Mouse (Mus musculus) brown adipose tissue, adult 24 weeks (tissue): Measurements from ENCODE around the gene Adcy9. TPM values are rescaled to one million over a fixed set of nuclear protein-coding genes. Genes with fewer than 3 reads are reported as not detected.
"Not testable (repeated sequence)": the region's sequence is repeated elsewhere in the genome, so short reads cannot be mapped to it uniquely, and the experiment has no call there.

Experiments
- H3K27ac ChIP-seq: fragments of 200-500 bp; replicated peaks from 2 replicates; pipeline ENCODE4 v1.5.1; 2012; ENCODE audit warnings: low read depth, mild to moderate bottlenecking, low read length
- H3K4me1 ChIP-seq: fragments of 200-500 bp; 2 replicates; pipeline ENCODE4 v1.6.1; 2012; ENCODE audit warnings: low read length, mixed read lengths; ENCODE audit not compliant: control insufficient read depth, insufficient read depth, insufficient read length
- H3K4me3 ChIP-seq: fragments of 200-500 bp; 2 replicates; pipeline ENCODE4 v1.5.1; 2012; ENCODE audit warnings: low read depth, mild to moderate bottlenecking, low read length, moderate library complexity; ENCODE audit not compliant: insufficient read depth
- polyA plus RNA-seq: library from polyadenylated mRNA; stranded (reverse); fragments of >200 nt; gene quantifications from 2 replicates; pipeline ENCODE4 v1.2.4, GENCODE M21; 2012; ENCODE audit not compliant: missing spikeins, insufficient read depth, insufficient read length

Gene Adcy9
- polyA plus RNA-seq, 1 experiment = 6.3 TPM

DNA sequence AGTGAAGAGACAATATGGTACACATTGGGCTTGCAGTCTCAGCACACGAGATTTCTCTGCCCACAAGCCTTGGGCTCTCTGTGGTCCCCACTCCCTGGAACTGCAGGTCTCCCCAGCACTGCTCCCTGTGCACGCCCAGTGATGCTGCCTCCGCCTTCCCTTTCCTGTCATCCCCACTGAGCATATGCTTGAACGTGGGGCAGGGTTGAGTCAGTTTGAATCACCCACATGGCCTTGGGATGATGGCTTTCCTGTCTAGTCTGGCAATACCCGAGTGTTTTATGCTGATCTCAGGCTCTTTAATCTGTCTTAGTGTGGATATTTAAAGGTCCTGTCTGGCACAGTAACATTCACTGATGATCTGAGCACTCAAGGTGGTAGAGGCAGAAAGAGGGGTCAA, 154.9 kb downstream of the Adcy9 start:
- H3K4me3 ChIP-seq = no peak overlapping the region
- H3K4me1 ChIP-seq = no peaks in the 10 kb centered on the region
- no peak overlapping the region for H3K27ac ChIP-seq

DNA sequence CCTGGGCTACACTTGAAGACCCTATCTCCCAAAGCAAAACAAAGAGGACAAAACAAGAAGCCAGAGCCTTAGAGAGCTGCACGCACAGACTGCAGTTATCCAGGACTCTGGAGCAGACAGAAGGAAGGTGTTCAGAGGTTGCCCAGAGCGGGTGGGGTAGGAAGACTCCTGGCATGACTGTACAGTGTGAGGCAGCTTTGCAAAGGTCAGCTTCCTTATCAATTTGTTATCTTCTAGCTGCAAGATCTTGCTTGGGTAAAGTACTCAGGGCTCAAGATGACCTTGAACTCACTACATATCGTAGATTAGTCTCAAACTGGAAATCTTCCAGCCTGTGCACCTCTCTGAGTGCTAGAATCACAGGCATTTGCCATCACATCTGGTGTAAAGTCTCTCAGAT, 156.8 kb downstream of the Adcy9 start:
- Histone ChIP-seq H3K4me1 (no peaks in the 10 kb centered on the region), H3K4me3 (no peak overlapping the region), H3K27ac (no peak overlapping the region)

DNA sequence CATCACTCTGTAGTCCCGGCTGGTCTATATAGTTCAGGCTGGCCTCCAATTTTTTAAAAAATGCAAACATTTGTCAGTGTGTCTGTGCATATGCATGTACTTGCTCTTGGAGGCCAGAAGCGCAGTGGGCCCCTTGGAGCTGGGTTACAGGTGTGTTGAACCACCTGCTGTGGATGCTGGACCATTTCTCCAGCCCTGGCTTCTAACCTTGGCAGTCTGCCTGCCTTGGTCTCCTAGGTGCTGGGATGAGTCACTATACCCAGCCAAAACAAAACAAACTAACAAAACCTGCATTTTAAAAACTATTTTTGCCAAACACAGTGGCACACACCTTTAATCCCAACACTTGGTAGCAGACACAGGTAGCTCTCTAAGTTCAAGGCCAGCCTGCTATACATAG, 162.8 kb downstream of the Adcy9 start:
- Histone ChIP-seq H3K4me1 (no peaks in the 10 kb centered on the region), H3K27ac (no peak overlapping the region), H3K4me3 (no peak overlapping the region)

DNA sequence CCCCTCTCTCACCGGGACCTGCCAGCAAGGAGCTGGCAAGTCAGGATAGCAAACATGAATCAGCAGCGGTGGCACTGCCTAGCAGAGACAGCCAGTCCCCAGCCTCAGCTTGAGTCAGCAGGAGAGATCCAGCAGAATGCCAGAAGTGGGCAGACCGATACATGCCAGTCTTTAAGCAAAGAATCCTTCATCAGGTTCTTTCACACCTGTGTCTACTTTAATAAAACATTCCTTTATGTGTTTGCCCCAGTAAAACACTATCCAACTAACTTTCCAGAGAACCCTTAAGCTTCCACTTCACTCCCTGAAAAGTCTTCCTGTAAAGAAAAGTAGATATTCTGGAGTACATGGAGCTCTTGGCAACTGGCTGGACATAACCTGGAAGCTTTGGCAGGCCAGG, 171.5 kb downstream of the Adcy9 start:
- Histone ChIP-seq H3K27ac (no peak overlapping the region), H3K4me3 (no peak overlapping the region), H3K4me1 (no peaks in the 10 kb centered on the region)

DNA sequence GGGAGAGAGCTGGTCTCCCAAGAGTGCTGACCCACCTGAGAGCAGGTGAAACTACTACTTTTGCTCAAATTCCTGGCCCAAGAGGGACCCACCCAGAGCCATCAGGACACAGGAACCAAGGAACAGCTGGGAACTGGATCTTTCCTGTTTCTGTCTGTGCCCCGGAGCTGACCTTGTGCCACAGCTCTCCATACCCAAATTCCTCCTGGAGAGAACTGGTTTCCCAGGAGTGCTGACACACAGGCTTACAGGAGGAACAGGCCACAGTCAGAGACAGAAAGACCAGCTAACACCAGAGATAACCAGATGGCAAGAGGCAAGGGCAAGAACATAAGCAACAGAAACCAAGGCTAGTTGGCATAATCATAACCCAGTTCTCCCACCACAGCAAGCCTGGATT, 175.1 kb downstream of the Adcy9 start:
- not testable (repeated sequence) for H3K4me3 ChIP-seq, H3K27ac ChIP-seq, H3K4me1 ChIP-seq

Other genes starting within 250 kb of the Adcy9 start
- gene Crebbp, start 206.5 kb downstream of the Adcy9 start, polyA plus RNA-seq = 21.3 and 21.7 TPM in 2 replicates
- 17.3 and 26.8 TPM in 2 replicates for gene Srl, start 121.3 kb upstream of the Adcy9 start, polyA plus RNA-seq
- gene Tfap4, start 139.4 kb upstream of the Adcy9 start, polyA plus RNA-seq = 3.2 and 3.3 TPM in 2 replicates
- 2.9 and 5.7 TPM in 2 replicates for gene Glis2, start 174.2 kb upstream of the Adcy9 start, polyA plus RNA-seq
- gene Pam16, start 204.5 kb upstream of the Adcy9 start, polyA plus RNA-seq = 140 and 178 TPM in 2 replicates
- gene Vasn, start 219.4 kb upstream of the Adcy9 start, polyA plus RNA-seq = 4.2 and 4.4 TPM in 2 replicates
- 193 and 221 TPM in 2 replicates for gene Dnaja3, start 219.5 kb upstream of the Adcy9 start, polyA plus RNA-seq